Mouse (Mus musculus) kidney, embryonic 15.5 days (tissue): ENCODE measurements around the gene Npy2r. TPM values are rescaled to one million over a fixed set of nuclear protein-coding genes. Genes with fewer than 3 reads are reported as not detected.
A peak's percentile ranks its signal among the peaks of the same experiment; 100 is the strongest.

ENCODE experiments used
- ATAC-seq: fragments of 200-750 bp; cut with Nextera tagmentation; replicated peaks from 2 replicates; pipeline ENCODE4 v1.8.0; 2017; ENCODE audit warnings: moderate TSS enrichment; ENCODE audit not compliant: low FRiP score
- H3K27ac ChIP-seq: fragments of 300-500 bp; sonication (generic); 2 replicates; pipeline ENCODE4 v1.5.1; 2015; ENCODE audit warnings: mild to moderate bottlenecking, inconsistent platforms
- H3K27me3 ChIP-seq: fragments of 300-500 bp; sonication (generic); 2 replicates; pipeline ENCODE4 v1.6.1; 2015; ENCODE audit warnings: inconsistent platforms
- H3K36me3 ChIP-seq: fragments of 300-500 bp; sonication (generic); 2 replicates; pipeline ENCODE4 v1.6.1; 2015; ENCODE audit warnings: inconsistent platforms
- H3K4me1 ChIP-seq: fragments of 300-500 bp; sonication (generic); 2 replicates; pipeline ENCODE4 v1.6.1; 2015; ENCODE audit warnings: inconsistent platforms
- H3K4me2 ChIP-seq: fragments of 300-500 bp; sonication (generic); 2 replicates; pipeline ENCODE4 v1.6.1; 2015; ENCODE audit warnings: moderate library complexity, mild to moderate bottlenecking, inconsistent platforms
- H3K4me3 ChIP-seq: fragments of 300-500 bp; sonication (generic); replicated peaks from 2 replicates; pipeline ENCODE4 v1.5.1; 2015; ENCODE audit warnings: mild to moderate bottlenecking, inconsistent platforms
- H3K9ac ChIP-seq: fragments of 300-500 bp; sonication (generic); 2 replicates; pipeline ENCODE4 v1.6.1; 2015; ENCODE audit warnings: mild to moderate bottlenecking, inconsistent platforms
- H3K9me3 ChIP-seq: fragments of 300-500 bp; sonication (generic); replicated peaks from 2 replicates; pipeline ENCODE4 v1.6.1; 2016; ENCODE audit warnings: inconsistent platforms
- WGBS: fragments of 180-500 bp; shearing (Covaris S2); methylation state at CpG from one replicate; pipeline ENCODE4 v1.1.7; 2015; ENCODE audit warnings: mixed read lengths; 5-methylcytosine and 5-hydroxymethylcytosine counted together
- polyA plus RNA-seq: library from polyadenylated mRNA; unstranded; fragments of >200 nt; fragmentation: Nextera tagmentation; extraction: Ambion mirVana; gene quantifications from 2 replicates; pipeline ENCODE4 v1.2.1, GENCODE M21; 2015

Npy2r gene
- polyA plus RNA-seq = 0.55 and 1.1 TPM in 2 replicates

DNA sequence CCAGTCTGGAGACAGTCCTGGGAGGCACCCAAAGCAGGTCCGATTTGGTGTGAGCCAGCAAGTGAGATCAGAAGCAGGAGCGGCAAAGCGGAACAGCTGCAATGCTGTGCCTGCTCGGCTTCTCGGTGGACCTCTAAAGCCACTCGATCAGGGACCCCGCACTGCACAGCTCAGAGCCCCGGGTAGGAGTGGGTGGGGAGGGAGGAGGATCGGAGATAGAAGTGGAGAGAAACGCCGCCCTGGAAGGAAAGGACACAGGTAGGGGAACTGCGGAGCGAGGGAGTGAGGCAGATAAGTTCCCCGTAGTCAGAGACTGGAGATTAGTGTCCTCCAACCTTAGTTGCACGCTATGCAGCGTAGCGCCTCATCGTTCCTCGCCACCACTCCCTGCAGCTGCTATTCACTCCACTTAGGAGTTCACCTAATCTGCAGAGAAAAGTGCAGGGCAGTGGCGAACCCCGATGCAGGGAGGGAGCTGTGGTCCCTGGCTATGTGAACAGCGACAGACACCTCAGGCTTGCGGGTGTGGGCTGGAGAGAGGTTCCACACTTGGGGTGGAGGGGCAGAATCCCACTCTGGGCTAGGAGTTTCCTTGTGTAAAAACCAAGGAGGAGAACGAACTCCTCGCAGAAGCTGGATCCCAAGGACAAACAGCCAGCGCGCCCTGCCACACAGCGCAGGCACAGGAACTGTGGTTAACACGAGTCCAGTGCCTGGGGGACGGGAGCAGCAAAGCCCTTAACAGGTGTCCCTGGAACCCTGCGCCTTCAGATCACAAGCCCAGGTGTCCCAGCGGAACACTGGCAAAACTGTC lies at the start of gene Npy2r:
Gene Npy2r (minus strand): TSS at position 177 of the 814 bp plus-strand sequence.
- H3K9ac ChIP-seq = peak within 1 kb of the TSS; percentile 43
- under 1% methylated on average over 32 of the region's 32 CpGs for WGBS

GRCm38 (mm10) chr3:82557786-82558185 lies 9.9 kb upstream of the Npy2r start:
- no peak overlapping the region for H3K9ac ChIP-seq
- no peak overlapping the region for H3K4me3 ChIP-seq
- ATAC-seq = no peak
- H3K4me2 ChIP-seq = no peak overlapping the region
- H3K27me3 ChIP-seq = no peaks in the 10 kb centered on the region
- H3K36me3 ChIP-seq = no peaks in the 10 kb centered on the region
- WGBS = 68% methylated on average over 3 of the region's 3 CpGs
- H3K4me1 ChIP-seq = 0 out of 2 replicates have a peak, but pooled peaks cover 3% of the 10 kb centered on the region
- no peak overlapping the region for H3K27ac ChIP-seq
- H3K9me3 ChIP-seq = no peaks in the 10 kb centered on the region

More for the DNA sequence above, at the start of gene Npy2r:
- Histone ChIP-seq H3K4me1 (peaks cover 12% of the 10 kb centered on the region), H3K27ac (no peak within 1 kb of the TSS), H3K4me2 (peak within 1 kb of the TSS; percentile 93), H3K27me3 (peaks cover 8% of the 10 kb centered on the region), H3K36me3 (no peaks in the 10 kb centered on the region), H3K4me3 (peak within 1 kb of the TSS; percentile 52), H3K9me3 (no peaks in the 10 kb centered on the region)
- peak; percentile 84 for ATAC-seq

- no peaks in the 10 kb centered on the region for H3K36me3 ChIP-seq
- no peak overlapping the region for H3K9ac ChIP-seq
- H3K9me3 ChIP-seq = no peaks in the 10 kb centered on the region
- H3K4me1 ChIP-seq = 0 out of 2 replicates have a peak, but pooled peaks cover 3% of the 10 kb centered on the region
- H3K27ac ChIP-seq = no peak overlapping the region
- no peaks in the 10 kb centered on the region for H3K27me3 ChIP-seq
- H3K4me3 ChIP-seq = no peak overlapping the region
- 86% methylated on average over 2 of the region's 2 CpGs for WGBS
- no peak overlapping the region for H3K4me2 ChIP-seq
- ATAC-seq = no peak
Observed at GRCm38 (mm10) chr3:82556311-82556828, 8.5 kb upstream of the Npy2r start.

DNA sequence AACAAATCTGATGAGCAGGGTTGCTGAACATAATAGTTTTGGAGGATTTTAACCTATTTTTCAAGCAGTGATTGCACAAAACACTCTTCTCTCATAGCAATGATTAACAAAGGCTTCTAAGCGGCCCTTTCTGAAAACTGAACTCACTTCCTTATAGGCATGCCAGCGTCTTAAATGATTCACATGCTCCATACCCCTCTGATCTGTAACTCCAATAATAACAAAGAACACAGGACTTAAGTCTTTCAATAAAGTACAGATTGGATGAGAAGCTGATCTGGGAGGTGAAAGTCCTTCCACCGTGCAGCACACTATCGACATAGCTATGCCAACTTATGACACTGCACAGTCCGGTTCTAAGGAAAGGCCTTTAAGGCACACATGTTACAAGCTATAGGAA lies 2.0 kb upstream of the Npy2r start:
- ATAC-seq = no peak
- 85% methylated on average over 5 of the region's 5 CpGs for WGBS
- H3K4me3 ChIP-seq = no peak overlapping the region
- H3K4me1 ChIP-seq = peaks cover 12% of the 10 kb centered on the region
- no peak overlapping the region for H3K9ac ChIP-seq
- H3K4me2 ChIP-seq = no peak overlapping the region
- no peaks in the 10 kb centered on the region for H3K36me3 ChIP-seq
- no peaks in the 10 kb centered on the region for H3K9me3 ChIP-seq
- H3K27ac ChIP-seq = no peak overlapping the region
- H3K27me3 ChIP-seq = peaks cover 8% of the 10 kb centered on the region

- Histone ChIP-seq H3K9ac (peak overlapping the region; percentile 43), H3K27me3 (peaks cover 8% of the 10 kb centered on the region), H3K9me3 (no peaks in the 10 kb centered on the region), H3K27ac (no peak overlapping the region), H3K4me2 (peak overlapping the region; percentile 93), H3K36me3 (no peaks in the 10 kb centered on the region), H3K4me3 (peak overlapping the region; percentile 52), H3K4me1 (peaks cover 12% of the 10 kb centered on the region)
- 2% methylated on average over 9 of the region's 9 CpGs for WGBS
- ATAC-seq = peak; percentile 84
Observed at GRCm38 (mm10) chr3:82548753-82549152, 869 bp upstream of the Npy2r start.

DNA sequence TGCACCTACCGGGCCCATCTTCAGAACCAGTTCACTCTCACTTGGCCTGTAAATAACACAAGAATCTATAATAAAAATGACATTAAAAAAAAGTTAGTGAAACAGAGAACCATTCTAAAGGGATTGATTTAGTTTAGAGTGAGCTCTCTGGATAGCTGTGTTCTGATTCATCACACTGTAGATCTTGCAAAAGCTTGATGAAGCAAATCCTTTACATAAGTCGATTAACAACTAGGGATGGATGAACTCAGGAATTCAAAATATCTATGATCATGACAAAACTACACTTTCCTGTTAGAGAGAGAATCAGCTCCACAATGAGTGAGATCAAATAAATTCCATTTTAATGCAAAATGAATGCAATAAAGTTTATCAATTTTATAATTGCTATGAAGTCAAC lies 6.4 kb downstream of the Npy2r start:
- Histone ChIP-seq H3K4me3 (no peak overlapping the region), H3K9me3 (no peaks in the 10 kb centered on the region), H3K36me3 (no peaks in the 10 kb centered on the region), H3K9ac (no peak overlapping the region), H3K27me3 (no peaks in the 10 kb centered on the region), H3K27ac (no peak overlapping the region), H3K4me2 (no peak overlapping the region), H3K4me1 (no peaks in the 10 kb centered on the region)
- 81% methylated on average over 2 of the region's 2 CpGs for WGBS
- no peak for ATAC-seq

- H3K36me3 ChIP-seq = no peaks in the 10 kb centered on the region
- WGBS = 86% methylated on average over 5 of the region's 5 CpGs
- H3K4me3 ChIP-seq = no peak overlapping the region
Observed at GRCm38 (mm10) chr3:82539951-82540350, 7.9 kb downstream of the Npy2r start.

GRCm38 (mm10) chr3:82524792-82525191 lies 23.1 kb downstream of the Npy2r start:
- no peaks in the 10 kb centered on the region for H3K4me1 ChIP-seq
- H3K4me3 ChIP-seq = no peak overlapping the region
- no peaks in the 10 kb centered on the region for H3K9me3 ChIP-seq
- H3K4me2 ChIP-seq = no peak overlapping the region
- H3K27ac ChIP-seq = no peak overlapping the region
- H3K9ac ChIP-seq = no peak overlapping the region
- no peaks in the 10 kb centered on the region for H3K27me3 ChIP-seq
- ATAC-seq = no peak
- 85% methylated on average over 1 of the region's 1 CpGs for whole genome bisulfite sequencing
- H3K36me3 ChIP-seq = no peaks in the 10 kb centered on the region

More at GRCm38 (mm10) chr3:82539951-82540350, 7.9 kb downstream of the Npy2r start:
- Histone ChIP-seq H3K27ac (no peak overlapping the region), H3K27me3 (no peaks in the 10 kb centered on the region), H3K4me2 (no peak overlapping the region), H3K9ac (no peak overlapping the region), H3K4me1 (no peaks in the 10 kb centered on the region), H3K9me3 (no peaks in the 10 kb centered on the region)
- no peak for ATAC-seq

DNA sequence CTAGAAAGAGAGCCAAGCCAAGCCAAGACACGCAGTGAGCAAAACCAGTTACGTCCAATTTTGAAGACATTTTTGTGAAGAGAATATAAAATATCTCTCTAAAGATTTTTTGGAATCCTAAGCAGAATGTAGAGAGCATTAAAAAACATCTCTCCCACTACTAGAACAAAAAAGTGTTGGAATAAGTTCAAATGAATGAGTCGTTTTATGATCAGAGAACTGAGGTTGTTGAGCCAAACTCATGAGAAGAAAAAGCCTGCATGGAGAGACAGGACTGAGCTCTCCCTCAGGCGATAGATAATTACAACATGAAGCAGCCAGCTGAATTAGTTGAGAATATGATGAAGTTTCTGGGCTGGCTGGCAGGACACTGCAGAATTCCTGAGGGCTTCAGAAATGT lies 49.9 kb downstream of the Npy2r start:
- no peak for ATAC-seq
- H3K4me3 ChIP-seq = no peak overlapping the region
- H3K4me2 ChIP-seq = no peak overlapping the region
- H3K9me3 ChIP-seq = no peaks in the 10 kb centered on the region
- no peak overlapping the region for H3K27ac ChIP-seq
- no peaks in the 10 kb centered on the region for H3K36me3 ChIP-seq
- no peaks in the 10 kb centered on the region for H3K4me1 ChIP-seq
- H3K27me3 ChIP-seq = no peaks in the 10 kb centered on the region
- 80% methylated on average over 4 of the region's 4 CpGs for WGBS
- no peak overlapping the region for H3K9ac ChIP-seq

Other genes starting within 250 kb of the Npy2r start
- gene Map9, start 190.0 kb downstream of the Npy2r start, polyA plus RNA-seq = 7.5 and 8.5 TPM in 2 replicates